Mouse (Mus musculus): ENCODE measurements around the gene Ctsz. TPM values are rescaled to one million over a fixed set of nuclear protein-coding genes. Genes with fewer than 3 reads are reported as not detected.
A peak's percentile ranks its signal among the peaks of the same experiment; 100 is the strongest.

The Ctsz gene
- polyA plus RNA-seq, 1 experiment from 2014 or later, result 81.2 TPM

DNA sequence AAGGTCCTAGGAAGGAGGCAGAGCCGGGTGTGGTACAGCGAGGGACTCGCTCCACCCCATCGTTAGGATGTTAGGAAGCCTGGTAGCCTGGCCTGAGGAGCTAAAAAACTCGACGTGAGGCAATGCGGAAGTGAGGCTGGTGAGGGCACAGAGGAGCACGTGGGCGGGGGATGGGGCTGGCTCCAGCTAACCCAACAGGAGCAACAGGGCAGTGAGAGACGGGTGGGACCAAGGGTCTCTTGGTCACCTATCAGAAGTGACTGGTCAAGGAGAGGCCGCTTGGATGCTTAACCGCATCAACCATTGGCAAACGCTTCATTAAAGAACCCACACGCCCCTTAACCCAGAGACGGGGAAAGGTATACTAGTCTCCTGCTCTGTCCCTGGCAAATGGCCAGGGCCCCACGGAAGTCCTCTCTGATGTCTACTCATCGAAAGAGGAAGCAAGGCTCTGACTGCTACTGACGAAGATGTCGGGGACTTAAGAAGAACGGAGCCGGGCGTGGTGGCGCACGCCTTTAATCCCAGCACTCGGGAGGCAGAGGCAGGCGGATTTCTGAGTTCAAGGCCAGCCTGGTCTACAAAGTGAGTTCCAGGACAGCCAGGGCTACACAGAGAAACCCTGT is 2.6 kb downstream of the Ctsz start:
- Histone ChIP-seq H3K4me2 (ENCODE audit: low read length) (no peak overlapping the region), H3K27ac (ENCODE audit: low read length) (no peak overlapping the region), H3K36me3 (ENCODE audit: control insufficient read depth, insufficient read depth) (no peaks in the 10 kb centered on the region), H3K9ac (replicated peaks; ENCODE audit: low read depth, low read length) (no peak overlapping the region), H3K9me3 (ENCODE audit: control insufficient read depth, low read length) (no peaks in the 10 kb centered on the region), H3K4me3 (replicated peaks; ENCODE audit: low read length) (no peak overlapping the region), H3K27me3 (replicated peaks; ENCODE audit: control insufficient read depth, insufficient read depth, low read length) (no peaks in the 10 kb centered on the region), H3K4me1 (replicated peaks; ENCODE audit: control insufficient read depth, insufficient read depth, low read length) (peaks cover 18% of the 10 kb centered on the region)
- 92% methylated on average over 26 of the region's 26 CpGs for WGBS
- no peak for ATAC-seq

DNA sequence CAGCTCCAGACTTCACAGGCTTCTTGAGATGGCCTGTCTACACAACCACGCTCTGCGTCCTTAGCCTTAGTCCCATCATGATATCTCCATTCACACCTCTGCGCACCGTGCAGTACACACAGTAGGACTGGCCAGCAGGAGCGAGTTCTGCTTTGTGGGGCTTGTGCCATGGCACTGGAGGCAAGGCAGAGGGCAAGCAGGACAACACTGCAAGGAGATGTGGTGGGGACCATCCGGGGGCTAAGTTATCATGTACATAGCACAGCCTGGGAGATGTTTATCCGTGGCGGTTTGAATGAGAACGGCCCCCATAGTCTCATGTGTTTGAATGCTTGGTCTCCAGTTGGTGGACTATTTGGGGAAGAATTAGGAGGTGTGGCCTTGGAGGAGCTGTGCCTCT is 3.9 kb downstream of the Ctsz start:
- no peaks in the 10 kb centered on the region for H3K36me3 ChIP-seq (ENCODE audit: control insufficient read depth, insufficient read depth)
- H3K27me3 ChIP-seq (replicated peaks; ENCODE audit: control insufficient read depth, insufficient read depth, low read length), result no peaks in the 10 kb centered on the region
- no peak overlapping the region for H3K9ac ChIP-seq (replicated peaks; ENCODE audit: low read depth, low read length)
- over 99% methylated on average over 9 of the region's 9 CpGs for WGBS
- H3K9me3 ChIP-seq (ENCODE audit: control insufficient read depth, low read length), result no peaks in the 10 kb centered on the region
- peaks cover 18% of the 10 kb centered on the region for H3K4me1 ChIP-seq (replicated peaks; ENCODE audit: control insufficient read depth, insufficient read depth, low read length)
- no peak overlapping the region for H3K4me3 ChIP-seq (replicated peaks; ENCODE audit: low read length)
- H3K27ac ChIP-seq (ENCODE audit: low read length), result no peak overlapping the region
- ATAC-seq, result no peak
- H3K4me2 ChIP-seq (ENCODE audit: low read length), result no peak overlapping the region

GRCm38 (mm10) chr2:174428996-174429591 is 9.7 kb downstream of the Ctsz start:
- H3K27ac ChIP-seq (ENCODE audit: low read length), result no peak overlapping the region
- WGBS, result 29% methylated on average over 10 of the region's 10 CpGs
- no peaks in the 10 kb centered on the region for H3K4me1 ChIP-seq (replicated peaks; ENCODE audit: control insufficient read depth, insufficient read depth, low read length)
- H3K27me3 ChIP-seq (replicated peaks; ENCODE audit: control insufficient read depth, insufficient read depth, low read length), result no peaks in the 10 kb centered on the region
- peaks cover 21% of the 10 kb centered on the region for H3K36me3 ChIP-seq (ENCODE audit: control insufficient read depth, insufficient read depth)
- ATAC-seq, result peak; percentile 61
- H3K9ac ChIP-seq (replicated peaks; ENCODE audit: low read depth, low read length), result no peak overlapping the region
- no peak overlapping the region for H3K4me3 ChIP-seq (replicated peaks; ENCODE audit: low read length)
- H3K9me3 ChIP-seq (ENCODE audit: control insufficient read depth, low read length), result no peaks in the 10 kb centered on the region
- H3K4me2 ChIP-seq (ENCODE audit: low read length), result no peak overlapping the region

GRCm38 (mm10) chr2:174428076-174428835 is 10.6 kb downstream of the Ctsz start:
- H3K4me3 ChIP-seq (replicated peaks; ENCODE audit: low read length), result no peak overlapping the region
- H3K36me3 ChIP-seq (ENCODE audit: control insufficient read depth, insufficient read depth), result peaks cover 23% of the 10 kb centered on the region
- WGBS, result 75% methylated on average over 18 of the region's 18 CpGs
- H3K9ac ChIP-seq (replicated peaks; ENCODE audit: low read depth, low read length), result no peak overlapping the region
- H3K9me3 ChIP-seq (ENCODE audit: control insufficient read depth, low read length), result no peaks in the 10 kb centered on the region
- H3K27ac ChIP-seq (ENCODE audit: low read length), result no peak overlapping the region
- H3K4me2 ChIP-seq (ENCODE audit: low read length), result no peak overlapping the region
- no peaks in the 10 kb centered on the region for H3K4me1 ChIP-seq (replicated peaks; ENCODE audit: control insufficient read depth, insufficient read depth, low read length)
- no peak for ATAC-seq
- H3K27me3 ChIP-seq (replicated peaks; ENCODE audit: control insufficient read depth, insufficient read depth, low read length), result no peaks in the 10 kb centered on the region

DNA sequence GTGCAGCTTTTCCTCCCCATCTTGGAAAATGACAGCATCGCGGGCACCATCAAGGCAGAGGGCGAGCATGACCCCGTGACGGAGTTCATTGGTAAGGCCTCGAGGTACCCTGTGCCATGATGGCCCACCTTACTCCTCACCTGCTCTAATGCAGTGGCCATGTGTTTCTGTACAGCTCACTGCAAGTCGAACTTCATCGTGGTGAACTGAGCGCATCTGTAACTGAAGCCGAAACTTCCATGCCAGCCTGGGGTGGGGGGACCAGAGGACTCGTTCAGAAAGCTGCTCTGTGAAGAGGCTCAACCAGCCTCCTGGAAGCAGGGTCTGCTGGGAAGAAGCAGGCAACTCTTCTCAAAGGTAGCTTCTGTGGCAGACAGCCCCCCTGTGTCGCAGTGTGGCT is 12.0 kb downstream of the Ctsz start:
- no peak overlapping the region for H3K27ac ChIP-seq (ENCODE audit: low read length)
- ATAC-seq, result no peak
- H3K4me2 ChIP-seq (ENCODE audit: low read length), result no peak overlapping the region
- H3K36me3 ChIP-seq (ENCODE audit: control insufficient read depth, insufficient read depth), result peaks cover 23% of the 10 kb centered on the region
- H3K4me1 ChIP-seq (replicated peaks; ENCODE audit: control insufficient read depth, insufficient read depth, low read length), result no peaks in the 10 kb centered on the region
- H3K4me3 ChIP-seq (replicated peaks; ENCODE audit: low read length), result no peak overlapping the region
- WGBS, result 94% methylated on average over 12 of the region's 12 CpGs
- H3K9ac ChIP-seq (replicated peaks; ENCODE audit: low read depth, low read length), result no peak overlapping the region
- no peaks in the 10 kb centered on the region for H3K27me3 ChIP-seq (replicated peaks; ENCODE audit: control insufficient read depth, insufficient read depth, low read length)
- H3K9me3 ChIP-seq (ENCODE audit: control insufficient read depth, low read length), result no peaks in the 10 kb centered on the region

- Histone ChIP-seq H3K9ac (replicated peaks; ENCODE audit: low read depth, low read length) (no peak overlapping the region), H3K27me3 (replicated peaks; ENCODE audit: control insufficient read depth, insufficient read depth, low read length) (no peaks in the 10 kb centered on the region), H3K4me3 (replicated peaks; ENCODE audit: low read length) (no peak overlapping the region), H3K36me3 (ENCODE audit: control insufficient read depth, insufficient read depth) (peaks cover 23% of the 10 kb centered on the region), H3K27ac (ENCODE audit: low read length) (no peak overlapping the region), H3K4me2 (ENCODE audit: low read length) (no peak overlapping the region), H3K4me1 (replicated peaks; ENCODE audit: control insufficient read depth, insufficient read depth, low read length) (no peaks in the 10 kb centered on the region), H3K9me3 (ENCODE audit: control insufficient read depth, low read length) (no peaks in the 10 kb centered on the region)
- 91% methylated on average over 11 of the region's 11 CpGs for WGBS
- ATAC-seq, result no peak
These were observed 14.3 kb downstream of the Ctsz start for GRCm38 (mm10) chr2:174424301-174425085.

- Histone ChIP-seq H3K27me3 (replicated peaks; ENCODE audit: control insufficient read depth, insufficient read depth, low read length) (no peaks in the 10 kb centered on the region), H3K27ac (ENCODE audit: low read length) (no peak overlapping the region), H3K4me3 (replicated peaks; ENCODE audit: low read length) (no peak overlapping the region), H3K9me3 (ENCODE audit: control insufficient read depth, low read length) (no peaks in the 10 kb centered on the region), H3K9ac (replicated peaks; ENCODE audit: low read depth, low read length) (no peak overlapping the region), H3K4me1 (replicated peaks; ENCODE audit: control insufficient read depth, insufficient read depth, low read length) (peaks cover 6% of the 10 kb centered on the region), H3K4me2 (ENCODE audit: low read length) (no peak overlapping the region), H3K36me3 (ENCODE audit: control insufficient read depth, insufficient read depth) (peaks cover 8% of the 10 kb centered on the region)
- WGBS, result 80% methylated on average over 6 of the region's 6 CpGs
- no peak for ATAC-seq
These were observed 17.7 kb downstream of the Ctsz start for GRCm38 (mm10) chr2:174421107-174421506.

GRCm38 (mm10) chr2:174415731-174416310 is 23.0 kb downstream of the Ctsz start, which contains the start of gene Nelfcd:
TSS of gene Nelfcd (plus strand) at chr2:174415804.
- Histone ChIP-seq H3K9ac (replicated peaks; ENCODE audit: low read depth, low read length) (peak within 1 kb of the TSS; percentile 80), H3K4me2 (ENCODE audit: low read length) (peak within 1 kb of the TSS; percentile 96), H3K36me3 (ENCODE audit: control insufficient read depth, insufficient read depth) (no peaks in the 10 kb centered on the region), H3K9me3 (ENCODE audit: control insufficient read depth, low read length) (no peaks in the 10 kb centered on the region), H3K27me3 (replicated peaks; ENCODE audit: control insufficient read depth, insufficient read depth, low read length) (no peaks in the 10 kb centered on the region), H3K4me3 (replicated peaks; ENCODE audit: low read length) (peak within 1 kb of the TSS; percentile 90), H3K4me1 (replicated peaks; ENCODE audit: control insufficient read depth, insufficient read depth, low read length) (peaks cover 9% of the 10 kb centered on the region), H3K27ac (ENCODE audit: low read length) (no peak within 1 kb of the TSS)
- WGBS, result under 1% methylated on average over 40 of the region's 40 CpGs
- peak; percentile 96 for ATAC-seq
